ENCODE assay signal across 16 mouse cellular contexts in the genomic region with DNA sequence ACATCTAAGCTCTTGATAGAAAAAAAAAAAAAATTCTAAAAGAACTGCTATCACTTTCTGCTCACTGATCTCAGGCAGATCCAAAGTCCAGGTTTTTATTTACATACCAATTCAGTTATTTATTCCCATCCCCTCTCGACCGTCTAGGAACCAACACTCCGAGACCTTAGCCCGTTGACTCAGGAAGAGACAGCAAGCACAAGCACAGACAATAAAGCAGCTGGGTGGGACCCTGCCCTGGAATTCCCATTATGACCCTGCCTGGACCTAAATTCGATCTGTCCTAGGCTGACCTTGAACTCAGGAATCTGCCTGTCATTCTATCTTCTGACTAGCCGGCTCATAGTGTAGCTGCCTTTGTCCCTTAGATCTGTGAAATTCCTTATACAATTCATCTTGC.
"Had no signal": no experiment of that assay in that cellular context is flagged by ENCODE, and none has a peak within 500 bp of the region (broad histone marks: within the 10 kb centered on the region; RNA-seq: fewer than 3 reads in every experiment).

No protein-coding gene starts in this region.

- H3K36me3 ChIP-seq: lung, embryonic 15.5 days; midbrain, embryonic 12.5 days; neural tube, embryonic 12.5 days; stomach, embryonic 15.5 days had no signal

- H3K9me3 ChIP-seq: lung, embryonic 15.5 days; midbrain, embryonic 12.5 days; neural tube, embryonic 12.5 days; stomach, embryonic 15.5 days had no signal

- ATAC-seq: lung, postnatal 0 days had no signal

- H3K4me2 ChIP-seq: lung, embryonic 15.5 days; midbrain, embryonic 12.5 days; neural tube, embryonic 12.5 days; stomach, embryonic 15.5 days had no signal

- DNase-seq: lung, adult 2 months; lung, postnatal 14 days; lung, postnatal 36 days; midbrain, embryonic 14.5 days; right cerebral cortex, postnatal 14 days; thymus, adult 2 months; thymus, postnatal 25 days; thymus, postnatal 4 days had no signal

- H3K4me1 ChIP-seq: megakaryocyte, embryonic 14.5 days; midbrain, embryonic 12.5 days; neural tube, embryonic 12.5 days; stomach, embryonic 15.5 days had no signal

- H3K27ac ChIP-seq: lung, embryonic 15.5 days; macrophage; midbrain, embryonic 12.5 days; neural tube, embryonic 12.5 days; stomach, embryonic 15.5 days; stomach, postnatal 0 days had no signal

- H3K4me3 ChIP-seq: lung, embryonic 15.5 days; megakaryocyte, embryonic 14.5 days; midbrain, embryonic 12.5 days; neural tube, embryonic 12.5 days; stomach, embryonic 15.5 days had no signal

- H3K27me3 ChIP-seq: lung, embryonic 15.5 days; megakaryocyte, embryonic 14.5 days; neural tube, embryonic 12.5 days; stomach, embryonic 15.5 days had no signal

- H3K9ac ChIP-seq: lung, embryonic 15.5 days; midbrain, embryonic 12.5 days; neural tube, embryonic 12.5 days; stomach, embryonic 15.5 days had no signal
